Mouse (Mus musculus) liver, embryonic 15.5 days (tissue): ENCODE measurements around the gene Nipsnap2. TPM values are rescaled to one million over a fixed set of nuclear protein-coding genes. Genes with fewer than 3 reads are reported as not detected.
A peak's percentile ranks its signal among the peaks of the same experiment; 100 is the strongest.

Experiments used
- ATAC-seq: fragments of 200-750 bp; cut with Nextera tagmentation; 2 replicates; pipeline ENCODE4 v1.8.0; 2017; ENCODE audit warnings: moderate number of reproducible peaks, mild to moderate bottlenecking, moderate library complexity; ENCODE audit not compliant: insufficient read depth
- H3K27ac ChIP-seq: fragments of 300-500 bp; sonication (generic); replicated peaks from 2 replicates; pipeline ENCODE4 v1.5.1; 2015; ENCODE audit warnings: mild to moderate bottlenecking, inconsistent platforms
- H3K27me3 ChIP-seq: fragments of 300-500 bp; sonication (generic); 2 replicates; pipeline ENCODE4 v1.6.1; 2015; ENCODE audit warnings: mild to moderate bottlenecking, inconsistent platforms
- H3K36me3 ChIP-seq: fragments of 300-500 bp; sonication (generic); replicated peaks from 2 replicates; pipeline ENCODE4 v1.6.1; 2015; ENCODE audit warnings: moderate library complexity, mild to moderate bottlenecking, inconsistent platforms
- H3K4me1 ChIP-seq: fragments of 300-500 bp; sonication (generic); replicated peaks from 2 replicates; pipeline ENCODE4 v1.6.1; 2015; ENCODE audit warnings: inconsistent platforms
- H3K4me2 ChIP-seq: fragments of 300-500 bp; sonication (generic); 2 replicates; pipeline ENCODE4 v1.6.1; 2015; ENCODE audit warnings: moderate library complexity, mild to moderate bottlenecking, inconsistent platforms
- H3K4me3 ChIP-seq: fragments of 300-500 bp; sonication (generic); replicated peaks from 2 replicates; pipeline ENCODE4 v1.5.1; 2015; ENCODE audit warnings: mild to moderate bottlenecking, inconsistent platforms
- H3K9ac ChIP-seq: fragments of 300-500 bp; sonication (generic); 2 replicates; pipeline ENCODE4 v1.6.1; 2015; ENCODE audit warnings: moderate library complexity, mild to moderate bottlenecking, inconsistent platforms
- H3K9me3 ChIP-seq: fragments of 300-500 bp; sonication (generic); replicated peaks from 2 replicates; pipeline ENCODE4 v1.6.1; 2016; ENCODE audit warnings: inconsistent platforms
- WGBS: fragments of 180-500 bp; shearing (Covaris S2); methylation state at CpG from one replicate; pipeline ENCODE4 v1.1.7; 2015; ENCODE audit warnings: mixed read lengths; ENCODE audit not compliant: insufficient replicate concordance; 5-methylcytosine and 5-hydroxymethylcytosine counted together
- polyA plus RNA-seq: library from polyadenylated mRNA; unstranded; fragments of >200 nt; fragmentation: Nextera tagmentation; extraction: Ambion mirVana; gene quantifications from 2 replicates; pipeline ENCODE4 v1.2.1, GENCODE M21; 2015

The Nipsnap2 gene
- polyA plus RNA-seq, 1 experiment from 2014 or later: 23.1 TPM

DNA sequence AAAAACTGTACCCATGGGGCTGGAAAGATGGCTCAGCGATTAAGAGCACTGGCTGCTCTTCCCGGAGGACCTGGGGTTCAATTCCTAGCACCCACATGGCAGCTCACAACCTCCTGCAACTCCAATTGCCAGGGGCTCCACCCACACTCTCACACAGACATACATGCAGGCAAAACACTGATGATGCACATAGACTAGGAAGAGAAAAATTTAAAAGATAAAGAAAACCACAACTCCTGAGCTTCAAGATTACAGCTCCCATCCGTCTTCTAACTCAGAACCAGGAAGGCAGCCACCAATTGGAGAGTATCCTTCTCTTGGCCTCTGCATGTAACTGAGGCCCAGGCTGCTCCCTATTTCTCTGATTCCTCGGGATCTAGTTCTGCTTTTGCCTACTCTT is 595 bp upstream of the Nipsnap2 start:
- Histone ChIP-seq H3K36me3 (peaks cover 10% of the 10 kb centered on the region), H3K4me1 (peaks cover 54% of the 10 kb centered on the region), H3K9me3 (no peaks in the 10 kb centered on the region), H3K4me3 (peak overlapping the region; percentile 95), H3K27me3 (no peaks in the 10 kb centered on the region), H3K27ac (peak overlapping the region; percentile 96), H3K4me2 (peak overlapping the region; percentile 78), H3K9ac (peak overlapping the region; percentile 97; the same call in 1 of the 2 replicates)
- 14% methylated on average over 4 of the region's 4 CpGs for WGBS
- ATAC-seq: peak; percentile 18

DNA sequence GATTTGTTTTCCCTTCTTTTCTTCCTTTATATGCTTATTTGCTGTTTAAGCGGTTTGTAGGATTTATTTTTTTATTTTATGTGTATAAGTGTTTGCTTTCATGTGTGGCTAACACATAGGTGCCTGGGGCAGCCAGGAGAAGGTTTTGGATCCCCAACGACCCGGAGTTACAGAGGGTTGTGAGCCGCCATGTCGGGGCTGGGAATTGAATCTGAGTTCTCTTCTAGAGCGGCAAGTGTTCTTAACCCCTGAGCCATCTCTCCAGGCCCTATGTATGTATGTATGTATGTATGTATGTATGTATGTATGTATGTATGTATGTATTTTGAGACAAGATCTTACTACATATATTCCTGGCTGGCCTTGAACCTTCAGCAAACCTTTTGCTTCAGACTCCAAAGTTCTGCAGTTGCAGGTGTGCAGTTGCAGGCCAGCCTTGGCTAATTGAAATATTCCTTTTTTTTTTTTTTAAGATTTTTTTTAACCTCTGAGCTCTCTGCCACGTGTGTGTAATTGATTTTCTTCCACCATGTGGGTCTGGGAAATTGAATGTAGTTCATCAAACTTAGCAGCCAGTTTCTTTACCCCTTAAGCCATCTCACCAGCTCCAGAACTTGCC is 1.0 kb downstream of the Nipsnap2 start:
- H3K4me1 ChIP-seq: peaks cover 70% of the 10 kb centered on the region
- 19% methylated on average over 7 of the region's 7 CpGs for WGBS
- ATAC-seq: no peak

DNA sequence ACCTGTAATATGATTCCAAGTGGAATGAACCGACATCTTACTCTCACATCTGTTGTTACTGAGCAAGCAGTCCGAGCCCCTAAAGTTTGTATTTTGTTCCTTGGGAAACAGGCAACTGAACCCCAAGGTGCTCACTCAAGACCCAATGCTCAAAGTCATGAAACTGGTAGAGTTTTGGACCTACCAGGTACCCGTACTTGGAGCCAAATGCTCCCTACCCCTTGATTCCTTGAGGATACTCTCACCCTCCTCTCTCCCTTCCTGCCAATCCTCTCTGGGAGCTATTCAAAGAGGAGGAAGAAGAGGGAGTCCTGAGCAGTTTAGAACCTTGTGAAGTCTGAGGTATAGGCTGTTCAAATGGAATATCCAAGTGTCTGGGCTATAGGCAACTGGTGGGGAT is 1.9 kb downstream of the Nipsnap2 start:
- WGBS: 69% methylated on average over 3 of the region's 3 CpGs
- Histone ChIP-seq H3K27me3 (no peaks in the 10 kb centered on the region), H3K36me3 (no peaks in the 10 kb centered on the region), H3K27ac (0 out of 2 replicates have a peak overlapping the region, but pooled peaks have one; percentile 96), H3K9ac (peak overlapping the region; percentile 97; the same call in 1 of the 2 replicates), H3K4me1 (peaks cover 76% of the 10 kb centered on the region), H3K4me2 (peak overlapping the region; percentile 78), H3K9me3 (no peaks in the 10 kb centered on the region), H3K4me3 (peak overlapping the region; percentile 95; the same call in 1 of the 2 replicates)
- no peak for ATAC-seq

More for the DNA sequence above, 1.0 kb downstream of the Nipsnap2 start:
- no peaks in the 10 kb centered on the region for H3K36me3 ChIP-seq
- peak overlapping the region; percentile 96 for H3K27ac ChIP-seq
- H3K9me3 ChIP-seq: no peaks in the 10 kb centered on the region
- no peaks in the 10 kb centered on the region for H3K27me3 ChIP-seq
- H3K4me3 ChIP-seq: peak overlapping the region; percentile 95
- H3K4me2 ChIP-seq: peak overlapping the region; percentile 78
- H3K9ac ChIP-seq: peak overlapping the region; percentile 97

DNA sequence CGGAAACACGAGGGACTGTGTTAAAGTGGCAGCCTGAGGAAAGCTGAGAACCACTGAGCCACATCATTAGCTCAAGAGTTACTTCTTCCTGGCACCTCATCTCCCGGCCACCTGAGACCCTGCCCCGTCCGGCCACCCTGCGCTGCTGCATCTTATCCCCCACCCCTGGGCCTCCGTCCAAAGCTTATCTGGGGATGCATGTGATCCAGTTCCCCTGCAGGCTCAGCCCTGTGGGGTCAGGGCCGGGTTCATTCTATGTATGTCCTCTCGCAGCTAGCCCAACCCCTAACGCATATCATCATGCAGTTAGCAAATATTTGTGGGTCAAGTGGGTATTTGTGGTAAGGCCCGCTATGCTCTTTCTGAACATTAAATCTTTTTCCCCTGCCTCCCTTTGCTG is 4.4 kb downstream of the Nipsnap2 start:
- ATAC-seq: peak; percentile 46; the same call in 1 of the 2 replicates
- Histone ChIP-seq H3K4me3 (no peak overlapping the region), H3K9me3 (no peaks in the 10 kb centered on the region), H3K4me2 (peak overlapping the region; percentile 68), H3K4me1 (peaks cover 67% of the 10 kb centered on the region), H3K9ac (peak overlapping the region; percentile 39), H3K27ac (peak overlapping the region; percentile 85), H3K36me3 (no peaks in the 10 kb centered on the region), H3K27me3 (no peaks in the 10 kb centered on the region)
- WGBS: 19% methylated on average over 11 of the region's 11 CpGs

- Histone ChIP-seq H3K4me2 (peak overlapping the region; percentile 68), H3K4me3 (no peak overlapping the region; the same call in 1 of the 2 replicates), H3K27me3 (no peaks in the 10 kb centered on the region), H3K9me3 (no peaks in the 10 kb centered on the region), H3K4me1 (peaks cover 62% of the 10 kb centered on the region), H3K36me3 (no peaks in the 10 kb centered on the region), H3K27ac (peak overlapping the region; percentile 85), H3K9ac (peak overlapping the region; percentile 39; the same call in 1 of the 2 replicates)
- WGBS: 24% methylated on average over 11 of the region's 11 CpGs
- ATAC-seq: peak; percentile 69
Observed at GRCm38 (mm10) chr5:129730344-129730743, 5.5 kb downstream of the Nipsnap2 start.

GRCm38 (mm10) chr5:129731021-129731420 is 6.2 kb downstream of the Nipsnap2 start:
- peak overlapping the region; percentile 39; the same call in 1 of the 2 replicates for H3K9ac ChIP-seq
- peak overlapping the region; percentile 85 for H3K27ac ChIP-seq
- ATAC-seq: no peak

DNA sequence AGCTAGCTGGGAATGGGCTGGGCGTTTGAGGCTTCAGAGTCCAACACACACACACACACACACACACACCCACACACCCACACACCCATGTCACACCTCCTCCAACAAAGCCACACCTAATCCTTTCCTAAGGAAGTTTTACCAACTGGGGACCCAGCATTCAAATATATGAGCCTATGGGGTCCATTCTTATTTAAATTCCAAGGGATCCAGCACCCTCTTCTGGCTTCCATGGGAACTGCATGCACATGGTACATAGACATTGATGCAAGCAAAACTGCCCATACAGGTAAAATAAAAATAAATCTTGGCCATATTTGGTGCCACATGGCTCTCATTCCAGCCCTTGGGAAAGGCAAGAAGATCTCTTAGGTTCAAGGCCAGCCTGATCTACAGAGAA is 16.1 kb downstream of the Nipsnap2 start:
- Histone ChIP-seq H3K4me2 (no peak overlapping the region), H3K27ac (no peak overlapping the region), H3K36me3 (peaks cover 17% of the 10 kb centered on the region; the same call in 1 of the 2 replicates), H3K4me1 (peaks cover 32% of the 10 kb centered on the region), H3K4me3 (no peak overlapping the region), H3K27me3 (no peaks in the 10 kb centered on the region), H3K9ac (no peak overlapping the region), H3K9me3 (no peaks in the 10 kb centered on the region)
- 74% methylated on average over 1 of the region's 1 CpGs for WGBS
- ATAC-seq: no peak

More at GRCm38 (mm10) chr5:129731021-129731420, 6.2 kb downstream of the Nipsnap2 start:
- Histone ChIP-seq H3K27me3 (no peaks in the 10 kb centered on the region), H3K9me3 (no peaks in the 10 kb centered on the region), H3K4me3 (no peak overlapping the region), H3K36me3 (no peaks in the 10 kb centered on the region), H3K4me1 (peaks cover 59% of the 10 kb centered on the region), H3K4me2 (no peak overlapping the region)
- 68% methylated on average over 5 of the region's 5 CpGs for WGBS

DNA sequence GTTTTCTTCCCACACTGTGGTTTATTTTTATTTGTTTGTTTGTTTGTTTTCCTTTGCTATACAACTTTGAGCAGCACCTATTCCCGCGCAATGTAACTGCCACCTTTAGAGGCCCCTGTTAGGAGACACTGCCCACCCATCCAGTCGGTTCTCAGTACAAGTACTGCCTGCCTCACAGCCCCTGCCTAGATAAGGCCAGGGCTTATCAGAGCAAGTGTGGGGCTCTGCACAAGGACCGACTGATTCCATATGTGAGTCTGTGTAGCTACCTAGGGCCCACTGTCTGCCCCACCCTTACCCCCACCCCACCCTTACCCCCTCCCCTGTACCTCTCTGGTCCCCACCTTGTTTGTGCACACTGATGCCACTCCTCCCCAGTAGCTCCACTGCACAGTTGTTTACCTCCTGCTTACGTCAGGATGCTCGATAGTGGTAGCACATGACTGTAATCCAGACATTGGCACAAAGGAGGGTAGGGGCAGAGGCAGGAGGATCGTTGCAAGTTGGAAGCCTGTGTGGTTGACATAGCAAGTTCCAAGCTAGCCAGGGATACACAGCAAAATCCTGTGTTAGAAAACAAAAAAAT is 18.1 kb downstream of the Nipsnap2 start:
- H3K9ac ChIP-seq: no peak overlapping the region
- no peaks in the 10 kb centered on the region for H3K9me3 ChIP-seq
- 19% methylated on average over 7 of the region's 7 CpGs for whole genome bisulfite sequencing
- peak overlapping the region; percentile 44 for H3K4me2 ChIP-seq
- H3K36me3 ChIP-seq: peaks cover 28% of the 10 kb centered on the region
- peak; percentile 95 for ATAC-seq
- no peak overlapping the region for H3K4me3 ChIP-seq
- no peaks in the 10 kb centered on the region for H3K27me3 ChIP-seq
- peak overlapping the region; percentile 79 for H3K27ac ChIP-seq
- peaks cover 32% of the 10 kb centered on the region for H3K4me1 ChIP-seq

- peaks cover 32% of the 10 kb centered on the region for H3K4me1 ChIP-seq
- H3K27ac ChIP-seq: peak overlapping the region; percentile 79
- no peaks in the 10 kb centered on the region for H3K27me3 ChIP-seq
- H3K36me3 ChIP-seq: peaks cover 33% of the 10 kb centered on the region
- whole genome bisulfite sequencing: 35% methylated on average over 6 of the region's 6 CpGs
- no peaks in the 10 kb centered on the region for H3K9me3 ChIP-seq
- H3K4me2 ChIP-seq: peak overlapping the region; percentile 44
- H3K9ac ChIP-seq: peak overlapping the region; percentile 15; the same call in 1 of the 2 replicates
- peak; percentile 50 for ATAC-seq
- no peak overlapping the region for H3K4me3 ChIP-seq
Observed at GRCm38 (mm10) chr5:129744050-129744449, 19.2 kb downstream of the Nipsnap2 start.

DNA sequence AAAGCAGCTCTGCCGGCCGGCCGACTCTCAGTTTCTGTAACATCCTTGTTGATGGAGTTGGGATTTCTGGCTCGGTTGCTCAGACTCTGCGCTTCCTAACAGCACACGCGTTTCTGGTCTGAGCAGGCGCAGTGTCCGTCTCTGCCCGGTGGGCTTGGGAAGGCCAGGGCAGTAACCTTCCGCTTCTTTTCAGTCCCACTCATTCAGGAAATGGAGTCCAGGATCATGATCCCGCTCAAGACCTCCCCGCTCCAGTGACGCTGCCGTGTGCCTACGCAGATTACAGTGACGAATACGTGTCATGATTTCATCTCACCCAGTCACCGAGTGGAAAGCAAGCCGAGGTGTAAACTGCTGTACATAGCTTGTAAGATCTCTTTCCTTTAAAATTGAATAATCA is 32.0 kb downstream of the Nipsnap2 start:
- no peak overlapping the region for H3K4me3 ChIP-seq
- H3K4me2 ChIP-seq: no peak overlapping the region
- 88% methylated on average over 20 of the region's 20 CpGs for WGBS
- H3K27ac ChIP-seq: no peak overlapping the region
- no peak for ATAC-seq
- H3K27me3 ChIP-seq: no peaks in the 10 kb centered on the region
- H3K9me3 ChIP-seq: no peaks in the 10 kb centered on the region
- peaks cover 12% of the 10 kb centered on the region; the same call in 1 of the 2 replicates for H3K36me3 ChIP-seq
- no peak overlapping the region for H3K9ac ChIP-seq
- H3K4me1 ChIP-seq: no peaks in the 10 kb centered on the region

- Histone ChIP-seq H3K36me3 (peaks cover 13% of the 10 kb centered on the region; the same call in 1 of the 2 replicates), H3K4me2 (no peak overlapping the region), H3K9ac (no peak overlapping the region), H3K27me3 (no peaks in the 10 kb centered on the region), H3K4me3 (no peak overlapping the region), H3K4me1 (no peaks in the 10 kb centered on the region), H3K27ac (no peak overlapping the region), H3K9me3 (no peaks in the 10 kb centered on the region)
- ATAC-seq: 0 out of 2 replicates have a peak, but pooled peaks have one; percentile 37
- WGBS: 67% methylated on average over 13 of the region's 13 CpGs
Observed at GRCm38 (mm10) chr5:129759929-129760480, 35.1 kb downstream of the Nipsnap2 start.
